Mouse (Mus musculus) hindbrain, embryonic 16.5 days (tissue): ENCODE measurements at regions not wholly inside any gene's neighbourhood (a gene's known extent, or its start where the extent isn't known, plus 50 kb on each side); places are given as distances from the start of the nearest gene placed in this dataset.
"Not testable (repeated sequence)": the region's sequence is repeated elsewhere in the genome, so short reads cannot be mapped to it uniquely, and the experiment has no call there.

Experiments
- ATAC-seq: fragments of 200-750 bp; cut with Nextera tagmentation; 2 replicates; pipeline ENCODE4 v1.8.0; 2017; ENCODE audit warnings: moderate TSS enrichment, moderate library complexity
- H3K27ac ChIP-seq: fragments of 300-500 bp; sonication (generic); 2 replicates; pipeline ENCODE4 v1.5.1; 2014; ENCODE audit warnings: low read depth, mild to moderate bottlenecking, control low read depth, low read length, moderate library complexity
- H3K27me3 ChIP-seq: fragments of 300-500 bp; sonication (generic); replicated peaks from 2 replicates; pipeline ENCODE4 v1.6.1; 2014; ENCODE audit warnings: low read length; ENCODE audit not compliant: control insufficient read depth, insufficient read depth
- H3K36me3 ChIP-seq: fragments of 300-500 bp; sonication (generic); 2 replicates; pipeline ENCODE4 v1.6.1; 2014; ENCODE audit warnings: mild to moderate bottlenecking, low read length, moderate library complexity, mixed read lengths; ENCODE audit not compliant: control insufficient read depth, insufficient read depth
- H3K4me1 ChIP-seq: fragments of 300-500 bp; sonication (generic); 2 replicates; pipeline ENCODE4 v1.6.1; 2014; ENCODE audit warnings: low read depth, low read length; ENCODE audit not compliant: control insufficient read depth, insufficient read depth
- H3K4me2 ChIP-seq: fragments of 300-500 bp; sonication (generic); 2 replicates; pipeline ENCODE4 v1.6.1; 2014; ENCODE audit warnings: mild to moderate bottlenecking, low read length, control low read depth, moderate library complexity
- H3K4me3 ChIP-seq: fragments of 300-500 bp; sonication (generic); 2 replicates; pipeline ENCODE4 v1.5.1; 2014; ENCODE audit warnings: mild to moderate bottlenecking, low read length, control low read depth, moderate library complexity
- H3K9ac ChIP-seq: fragments of 300-500 bp; sonication (generic); 2 replicates; pipeline ENCODE4 v1.6.1; 2014; ENCODE audit warnings: low read depth, mild to moderate bottlenecking, control low read depth, low read length, moderate library complexity
- H3K9me3 ChIP-seq: fragments of 300-500 bp; sonication (generic); 2 replicates; pipeline ENCODE4 v1.6.1; 2014; ENCODE audit warnings: mild to moderate bottlenecking, low read length, moderate library complexity; ENCODE audit not compliant: control insufficient read depth
- WGBS: fragments of 180-500 bp; shearing (Covaris S2); extraction: QIAGEN DNeasy Blood & Tissue Kit; methylation state at CpG from one replicate; pipeline ENCODE4 v1.1.7; 2014; 5-methylcytosine and 5-hydroxymethylcytosine counted together

DNA sequence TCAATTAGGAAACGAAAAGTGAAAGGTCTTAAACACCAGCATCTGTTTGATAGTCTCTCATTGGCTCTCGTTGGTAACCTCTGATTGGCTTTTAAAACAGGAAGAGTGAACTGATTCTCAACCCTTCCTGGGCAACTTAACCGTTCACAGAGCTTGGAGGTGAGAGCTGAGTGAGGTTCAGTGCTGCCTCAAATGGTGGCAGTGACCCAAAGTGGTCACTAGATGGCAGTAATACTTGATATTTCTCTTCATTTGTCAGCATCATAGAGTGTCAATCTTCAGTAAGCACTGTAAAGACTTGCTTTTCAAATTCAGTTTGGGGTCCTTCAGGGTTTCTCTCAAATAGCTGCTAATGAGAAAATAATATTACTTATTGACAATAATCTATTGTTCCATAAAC lies 321.8 kb upstream of the Gdi2 start:
- H3K9ac ChIP-seq, H3K27me3 ChIP-seq, H3K27ac ChIP-seq, H3K36me3 ChIP-seq, H3K4me3 ChIP-seq, H3K4me1 ChIP-seq, H3K9me3 ChIP-seq, H3K4me2 ChIP-seq: not testable (repeated sequence)
- peak; percentile 68; the same call in 1 of the 2 replicates for ATAC-seq
- WGBS = 55% methylated on average over 3 of the region's 3 CpGs

DNA sequence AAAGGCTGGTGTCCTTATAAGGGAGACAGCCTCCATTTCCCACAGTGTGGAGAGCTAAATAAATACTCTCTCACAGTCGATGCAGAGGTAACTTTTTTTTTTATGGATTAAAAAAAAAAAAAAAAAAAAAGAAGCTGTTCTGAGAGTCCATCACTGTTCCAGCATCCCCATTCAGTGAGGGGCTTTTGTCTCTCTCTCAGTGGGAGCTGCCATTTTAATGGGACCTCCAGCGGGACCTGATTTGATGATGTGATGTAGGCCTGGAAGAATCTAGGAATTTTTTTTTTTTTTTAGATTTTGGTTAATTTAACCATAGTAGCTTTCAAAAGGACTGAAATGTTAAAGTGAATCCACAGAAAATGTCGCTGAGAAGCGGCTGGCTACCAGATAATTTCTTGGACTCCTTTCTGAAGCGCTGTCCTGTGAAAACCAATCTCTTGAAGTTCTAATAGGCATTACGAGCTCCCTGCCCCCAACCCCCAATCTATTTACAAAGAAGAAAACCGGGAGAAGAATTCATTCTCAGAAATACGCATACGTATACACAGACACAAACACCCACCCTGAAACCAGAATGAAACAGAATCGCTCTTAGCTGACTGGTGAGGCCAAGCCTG lies 316.8 kb upstream of the Gdi2 start:
- not testable (repeated sequence) for H3K36me3 ChIP-seq, H3K27ac ChIP-seq, H3K9ac ChIP-seq, H3K4me3 ChIP-seq, H3K27me3 ChIP-seq, H3K9me3 ChIP-seq, H3K4me1 ChIP-seq
- H3K4me2 ChIP-seq = peak overlapping the region; percentile 56
- ATAC-seq = peak; percentile 75
- WGBS = 40% methylated on average over 10 of the region's 10 CpGs

GRCm38 (mm10) chr13:3221622-3222021 lies 316.2 kb upstream of the Gdi2 start:
- 47% methylated on average over 16 of the region's 16 CpGs for WGBS
- Histone ChIP-seq H3K27ac (no peak overlapping the region), H3K9me3 (no peaks in the 10 kb centered on the region; the same call in 1 of the 2 replicates), H3K4me1 (no peaks in the 10 kb centered on the region), H3K9ac (no peak overlapping the region), H3K36me3 (no peaks in the 10 kb centered on the region), H3K27me3 (no peaks in the 10 kb centered on the region), H3K4me2 (peak overlapping the region; percentile 56), H3K4me3 (peak overlapping the region; percentile 26)
- ATAC-seq = peak; percentile 69

DNA sequence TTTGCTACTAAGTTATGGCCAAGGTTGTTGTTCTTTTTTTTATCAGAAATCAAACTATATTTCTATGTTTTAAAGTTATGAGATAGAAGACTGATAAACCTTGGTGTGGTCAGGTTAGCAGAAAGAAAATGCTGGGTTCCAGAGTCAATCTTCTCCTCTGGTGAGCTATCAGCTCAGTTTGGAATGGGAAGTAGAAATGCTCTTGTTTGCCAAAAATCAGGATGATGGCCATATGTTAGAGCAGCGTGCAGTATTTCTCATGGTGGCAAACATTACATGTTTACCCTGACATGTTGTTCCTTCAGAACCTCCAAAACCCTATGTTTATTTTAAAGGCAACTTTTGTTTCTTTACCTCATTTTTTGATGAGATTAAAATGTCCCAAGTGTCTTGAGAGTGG lies 279.5 kb upstream of the Gdi2 start:
- Histone ChIP-seq H3K9ac (no peak overlapping the region), H3K4me1 (no peaks in the 10 kb centered on the region), H3K9me3 (0 out of 2 replicates have a peak, but pooled peaks cover 2% of the 10 kb centered on the region), H3K4me3 (no peak overlapping the region), H3K27ac (no peak overlapping the region), H3K27me3 (no peaks in the 10 kb centered on the region), H3K36me3 (no peaks in the 10 kb centered on the region), H3K4me2 (no peak overlapping the region)
- no peak for ATAC-seq
- WGBS = 78% methylated on average over 1 of the region's 1 CpGs

DNA sequence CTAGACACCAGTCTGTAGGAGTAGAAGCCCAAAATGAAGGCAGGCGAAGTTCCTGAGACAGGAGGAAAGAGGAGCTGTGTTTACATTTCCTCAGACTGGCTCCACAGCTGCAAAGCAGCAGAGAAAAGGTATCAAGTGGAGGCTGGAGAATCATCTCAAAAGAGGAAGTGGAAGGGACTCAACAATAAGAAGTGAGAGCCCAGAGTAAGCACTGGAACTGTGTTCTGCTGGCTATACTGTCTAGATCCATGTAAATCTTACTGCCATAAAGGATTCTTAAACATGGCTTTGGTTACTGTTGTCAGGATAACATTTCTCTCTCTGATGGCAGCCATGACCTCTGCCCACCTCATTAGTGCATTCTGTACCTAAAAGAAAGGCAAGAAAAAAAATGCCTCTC lies 261.7 kb upstream of the Gdi2 start:
- not testable (repeated sequence) for H3K4me3 ChIP-seq, ATAC-seq, H3K4me1 ChIP-seq, H3K9me3 ChIP-seq, H3K36me3 ChIP-seq, H3K9ac ChIP-seq, H3K4me2 ChIP-seq, H3K27ac ChIP-seq, H3K27me3 ChIP-seq
- WGBS = 38% methylated on average over 1 of the region's 1 CpGs
